Mouse (Mus musculus) naive thymus-derived CD4-positive, alpha-beta T cell, adult 2 months (primary cell): Measurements from ENCODE around the gene Zfp808.
"Not testable (repeated sequence)": the region's sequence is repeated elsewhere in the genome, so short reads cannot be mapped to it uniquely, and the experiment has no call there.

Experiments
- DNase-seq: peaks from one replicate; pipeline ENCODE4 v3.0.0-alpha.2; 2011; ENCODE audit warnings: low read depth

The Zfp808 gene

GRCm38 (mm10) chr13:62129432-62130171, at the start of gene Zfp808:
Gene Zfp808, plus strand, starts transcription at chr13:62129886.
- peak; percentile 60 for DNase-seq

DNA sequence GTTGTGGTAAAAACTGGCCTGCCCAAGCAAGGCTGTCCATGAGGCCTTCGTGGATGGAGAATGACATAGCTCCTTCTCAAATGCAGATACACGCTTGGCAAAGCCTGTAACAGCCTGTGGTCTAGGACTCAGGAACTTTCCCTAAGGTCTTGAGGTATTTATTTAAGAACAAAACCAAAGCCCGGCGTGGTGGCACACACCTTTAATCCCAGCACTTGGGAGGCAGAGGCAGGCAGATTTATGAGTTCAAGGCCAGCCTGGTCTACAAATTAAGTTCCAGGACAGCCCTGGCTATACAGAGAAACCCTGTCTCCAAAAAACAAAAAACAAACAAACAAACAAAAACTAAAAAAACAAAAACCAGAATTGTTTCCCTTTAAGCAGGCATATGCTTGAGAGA, 30.9 kb upstream of the Zfp808 start:
- DNase-seq = not testable (repeated sequence)

DNA sequence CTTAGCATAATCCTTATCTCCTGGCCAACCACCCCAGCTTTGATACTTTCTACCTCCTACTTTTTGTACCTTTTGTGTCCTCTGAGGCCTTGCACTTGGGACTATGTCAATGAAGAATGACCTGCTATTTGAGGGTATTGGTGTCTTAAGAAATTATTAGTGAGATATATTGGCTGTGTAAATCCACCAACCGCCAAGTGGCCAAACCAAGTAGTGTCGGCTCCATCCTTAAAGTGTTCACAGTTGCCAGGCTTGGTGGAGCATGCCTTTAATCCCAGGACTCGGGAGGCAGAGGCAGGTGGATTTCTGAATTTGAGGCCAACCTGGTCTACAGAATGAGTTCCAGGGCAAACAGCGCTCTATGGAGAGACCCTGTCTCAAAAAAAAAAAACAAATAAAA, 30.2 kb upstream of the Zfp808 start:
- DNase-seq = not testable (repeated sequence)

- not testable (repeated sequence) for DNase-seq
These were observed 27.3 kb upstream of the Zfp808 start for GRCm38 (mm10) chr13:62102368-62102767.

GRCm38 (mm10) chr13:62115861-62116260, 13.8 kb upstream of the Zfp808 start:
- peak; percentile 31 for DNase-seq

DNA sequence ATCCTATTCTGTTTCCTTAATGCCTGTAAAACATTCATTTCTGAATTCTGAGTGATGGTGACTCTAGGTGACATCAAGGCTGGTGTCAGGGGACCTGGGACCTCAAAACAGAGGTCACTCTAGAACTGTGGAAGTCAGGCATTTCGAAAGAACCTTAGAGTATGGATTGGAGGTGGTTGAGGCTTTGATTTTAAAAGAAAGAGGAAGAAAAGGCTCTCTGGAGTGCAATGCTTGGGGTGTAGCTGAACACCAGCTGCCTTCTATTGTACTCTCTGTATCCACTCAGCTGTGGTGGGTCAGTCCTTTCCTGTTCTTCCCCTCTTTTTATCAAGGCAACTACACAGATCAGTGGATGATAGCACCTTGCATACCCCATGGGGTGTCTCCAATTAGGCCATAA, 8.1 kb upstream of the Zfp808 start:
- not testable (repeated sequence) for DNase-seq

DNA sequence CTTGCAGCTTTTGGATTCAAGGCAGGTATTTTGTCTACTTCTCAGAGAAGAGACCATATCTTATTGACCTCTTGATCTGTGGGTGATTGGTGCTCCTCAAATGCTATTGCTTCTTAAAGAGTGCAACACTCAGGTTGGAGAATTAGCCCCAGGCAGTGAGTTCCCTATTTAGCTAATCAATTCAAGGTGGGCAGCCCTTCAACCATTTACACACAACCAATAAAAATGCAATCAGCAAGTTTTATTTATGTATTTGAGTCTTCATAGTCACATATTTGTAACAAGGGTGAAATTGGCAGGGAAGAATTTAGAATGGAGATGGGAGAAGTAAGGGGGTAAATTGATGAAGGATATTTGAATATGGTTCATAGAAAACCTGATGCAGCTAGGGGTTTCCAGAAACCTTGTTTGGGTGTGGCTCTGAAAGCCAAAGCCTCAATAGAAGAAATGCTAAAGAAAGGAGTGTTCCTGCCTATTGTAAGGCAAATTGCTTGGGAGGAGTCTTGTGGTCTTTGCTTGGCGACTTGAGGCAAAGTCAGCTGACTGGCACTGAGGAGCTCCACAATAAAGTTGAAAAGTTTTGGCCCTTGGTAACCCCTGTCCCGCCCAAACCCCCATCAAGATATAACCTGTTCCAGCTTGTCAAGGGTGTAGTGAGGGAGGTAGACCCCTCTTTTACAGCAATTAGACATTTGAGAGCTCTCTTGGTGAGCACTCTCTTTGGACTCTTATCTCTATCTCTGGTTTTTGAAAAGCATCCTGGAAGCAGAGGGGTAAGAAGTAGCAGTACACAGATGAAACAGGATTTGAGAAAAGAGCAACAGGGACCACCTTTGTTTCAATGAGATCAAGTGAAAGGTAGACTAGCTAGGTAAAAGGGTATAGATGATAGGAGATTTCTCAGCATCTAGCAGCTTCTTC, 52.4 kb downstream of the Zfp808 start:
- not testable (repeated sequence) for DNase-seq

GRCm38 (mm10) chr13:62245264-62245663, 115.6 kb downstream of the Zfp808 start:
- DNase-seq = no peak

DNA sequence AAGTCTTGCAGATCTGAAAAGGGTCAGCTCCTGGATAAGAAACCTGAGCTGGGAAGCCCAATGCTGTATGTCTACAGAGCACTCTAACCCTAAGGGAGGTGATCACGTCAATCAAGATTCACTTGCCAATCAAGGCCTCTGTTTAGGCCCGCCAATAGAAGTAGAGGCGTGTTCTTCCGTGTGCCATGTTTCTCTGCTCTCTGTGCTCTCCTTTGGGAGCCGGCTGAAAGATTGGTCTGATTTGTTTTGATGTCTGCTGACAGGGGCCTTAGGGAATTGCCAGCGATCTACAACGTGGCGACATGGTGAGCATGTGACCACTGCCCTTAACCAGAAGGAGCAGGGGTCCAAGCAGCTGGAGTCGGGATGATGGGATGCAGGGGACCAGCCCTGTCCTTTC, 125.5 kb downstream of the Zfp808 start:
- not testable (repeated sequence) for DNase-seq

GRCm38 (mm10) chr13:62263392-62263791, 133.7 kb downstream of the Zfp808 start:
- no peak for DNase-seq
